Mouse (Mus musculus) heart, postnatal 0 days (tissue): ENCODE measurements around the gene Gm37240. TPM values are rescaled to one million over a fixed set of nuclear protein-coding genes. Genes with fewer than 3 reads are reported as not detected.
A peak's percentile ranks its signal among the peaks of the same experiment; 100 is the strongest.

Experiments used
- ATAC-seq: fragments of 200-750 bp; cut with Nextera tagmentation; 2 replicates; pipeline ENCODE4 v1.8.0; 2017; ENCODE audit warnings: low read depth, moderate number of reproducible peaks, moderate library complexity; ENCODE audit not compliant: insufficient read depth
- DNase-seq: peaks from one replicate; pipeline ENCODE4 v3.0.0-alpha.2; 2016; ENCODE audit warnings: low spot score
- H3K27ac ChIP-seq: fragments of 300-500 bp; sonication (generic); 2 replicates; pipeline ENCODE4 v1.5.1; 2014; ENCODE audit warnings: low read depth, mild to moderate bottlenecking
- H3K27me3 ChIP-seq: fragments of 300-500 bp; sonication (generic); 2 replicates; pipeline ENCODE4 v1.6.1; 2014; ENCODE audit warnings: low read length, mixed read lengths; ENCODE audit not compliant: control insufficient read depth, insufficient read depth
- H3K36me3 ChIP-seq: fragments of 300-500 bp; sonication (generic); replicated peaks from 2 replicates; pipeline ENCODE4 v1.6.1; 2014; ENCODE audit warnings: low read length, mixed read lengths; ENCODE audit not compliant: control insufficient read depth, insufficient read depth
- H3K4me1 ChIP-seq: fragments of 300-500 bp; sonication (generic); 2 replicates; pipeline ENCODE4 v1.6.1; 2014; ENCODE audit warnings: antibody characterized with exemption; ENCODE audit not compliant: control insufficient read depth, insufficient read depth
- H3K4me2 ChIP-seq: fragments of 300-500 bp; sonication (generic); 2 replicates; pipeline ENCODE4 v1.6.1; 2014; ENCODE audit warnings: low read depth, mild to moderate bottlenecking, low read length, moderate library complexity
- H3K4me3 ChIP-seq: fragments of 300-500 bp; sonication (generic); 2 replicates; pipeline ENCODE4 v1.5.1; 2014; ENCODE audit warnings: low read depth, low read length
- H3K9ac ChIP-seq: fragments of 300-500 bp; sonication (generic); replicated peaks from 2 replicates; pipeline ENCODE4 v1.6.1; 2014; ENCODE audit warnings: low read depth, low read length, mixed read lengths
- H3K9me3 ChIP-seq: fragments of 300-500 bp; sonication (generic); replicated peaks from 2 replicates; pipeline ENCODE4 v1.6.1; 2016; ENCODE audit warnings: low read length; ENCODE audit not compliant: control insufficient read depth
- CTCF ChIP-seq: IDR thresholded peaks from 2 replicates; pipeline ENCODE4 v1.5.1; 2016; ENCODE audit warnings: antibody characterized with exemption, control low read depth, low read depth
- EP300 ChIP-seq: IDR thresholded peaks from 2 replicates; pipeline ENCODE4 v1.6.1; 2016; ENCODE audit warnings: antibody characterized with exemption, low read depth
- WGBS: fragments of 180-500 bp; shearing (Covaris S2); extraction: QIAGEN DNeasy Blood & Tissue Kit; methylation state at CpG from one replicate; pipeline ENCODE4 v1.1.7; 2014; 5-methylcytosine and 5-hydroxymethylcytosine counted together
- polyA plus RNA-seq: library from polyadenylated mRNA; unstranded; fragments of >200 nt; fragmentation: Nextera tagmentation; extraction: Ambion mirVana; gene quantifications from 2 replicates; pipeline ENCODE4 v1.2.1, GENCODE M21; 2015
- total RNA-seq: library from RNA; depleted of rRNA; stranded (reverse); fragments of >200 nt; gene quantifications from 2 replicates; pipeline ENCODE4 v1.2.3, GENCODE M21; 2014; ENCODE audit warnings: low replicate concordance

Gene Gm37240
- total and polyA plus RNA-seq, 2 experiments from 2014 or later = 21.7 to 72.1 TPM

DNA sequence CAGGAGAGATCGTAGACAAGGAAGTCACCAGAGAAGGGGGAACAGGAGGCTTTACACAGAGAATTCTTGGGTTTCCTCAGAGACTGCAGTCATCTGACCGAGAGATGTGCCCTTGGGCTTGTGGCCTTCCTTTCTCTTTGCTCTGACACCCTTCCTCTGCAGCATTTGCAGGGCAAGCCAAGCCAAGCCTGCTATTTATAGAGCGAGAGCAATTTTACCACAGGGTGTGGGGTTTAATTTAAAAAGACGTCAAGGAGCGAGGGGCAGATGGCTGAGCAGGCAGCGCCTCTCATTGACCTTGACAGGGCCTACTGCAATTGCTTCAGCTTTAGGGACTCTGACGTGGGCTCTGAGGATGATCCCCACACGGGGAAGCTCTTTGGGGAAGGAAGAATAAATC lies 368.6 kb downstream of the Gm37240 start:
- no peak overlapping the region for H3K4me3 ChIP-seq
- no peak overlapping the region for H3K4me2 ChIP-seq
- no peaks in the 10 kb centered on the region for H3K9me3 ChIP-seq
- H3K27ac ChIP-seq = peak overlapping the region; percentile 96
- H3K27me3 ChIP-seq = no peaks in the 10 kb centered on the region
- TF ChIP-seq CTCF (no peak), EP300 (no peak)
- peaks cover 24% of the 10 kb centered on the region for H3K4me1 ChIP-seq
- no peak overlapping the region for H3K9ac ChIP-seq
- ATAC-seq = peak; percentile 78
- WGBS = 27% methylated on average over 8 of the region's 8 CpGs
- DNase-seq = peak; percentile 80
- H3K36me3 ChIP-seq = no peaks in the 10 kb centered on the region

GRCm38 (mm10) chr3:85518072-85518471 lies 369.2 kb downstream of the Gm37240 start:
- H3K4me2 ChIP-seq = no peak overlapping the region
- peaks cover 21% of the 10 kb centered on the region; the same call in 1 of the 2 replicates for H3K4me1 ChIP-seq
- no peaks in the 10 kb centered on the region for H3K9me3 ChIP-seq
- ATAC-seq (peak; percentile 91), DNase-seq (peak; percentile 88)
- TF ChIP-seq EP300 (peak; percentile 92), CTCF (no peak)
- no peaks in the 10 kb centered on the region for H3K27me3 ChIP-seq
- H3K9ac ChIP-seq = no peak overlapping the region
- no peak overlapping the region for H3K4me3 ChIP-seq
- WGBS = 17% methylated on average over 1 of the region's 1 CpGs
- no peaks in the 10 kb centered on the region for H3K36me3 ChIP-seq
- peak overlapping the region; percentile 96 for H3K27ac ChIP-seq

DNA sequence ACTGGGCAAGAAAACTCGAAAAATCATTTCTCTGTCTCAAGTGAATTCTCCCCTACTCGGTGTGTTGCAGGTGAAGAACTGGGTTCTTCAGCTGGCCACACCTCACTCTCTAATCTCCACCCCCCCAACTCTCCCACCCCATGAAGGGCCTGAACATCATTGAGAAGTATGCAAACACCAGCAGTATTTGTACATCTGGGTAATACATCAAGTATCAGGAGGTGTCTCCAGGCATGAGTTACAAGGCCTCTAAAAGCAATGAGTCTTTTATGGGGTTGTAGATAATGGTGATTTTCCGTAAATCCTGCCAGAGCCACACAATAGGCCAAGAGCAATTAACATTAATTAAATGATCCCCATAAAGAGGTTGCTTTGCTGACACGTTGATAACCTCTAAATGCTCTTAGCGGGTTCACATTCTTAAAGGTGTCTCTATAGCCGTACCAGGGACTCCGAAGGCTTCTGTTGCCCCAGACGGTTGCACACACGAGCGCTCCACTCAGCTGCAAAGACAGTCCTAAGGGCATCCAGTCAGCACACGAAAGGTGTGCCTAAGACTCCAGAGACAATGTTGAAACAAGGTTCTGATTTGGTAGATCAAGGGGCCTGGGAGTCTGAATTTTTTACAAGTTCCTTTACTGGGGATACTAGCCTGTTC lies 370.4 kb downstream of the Gm37240 start:
- Histone ChIP-seq H3K9me3 (peaks cover 4% of the 10 kb centered on the region; the same call in 1 of the 2 replicates), H3K4me3 (no peak overlapping the region), H3K36me3 (no peaks in the 10 kb centered on the region), H3K4me2 (no peak overlapping the region), H3K27ac (peak overlapping the region; percentile 96; the same call in 1 of the 2 replicates), H3K9ac (no peak overlapping the region), H3K27me3 (no peaks in the 10 kb centered on the region), H3K4me1 (peaks cover 21% of the 10 kb centered on the region; the same call in 1 of the 2 replicates)
- no peak for DNase-seq
- no peak for TF ChIP-seq EP300
- TF ChIP-seq CTCF = no peak
- 77% methylated on average over 11 of the region's 11 CpGs for WGBS
- ATAC-seq = no peak

GRCm38 (mm10) chr3:85514700-85515099 lies 372.6 kb downstream of the Gm37240 start:
- Histone ChIP-seq H3K4me1 (peaks cover 21% of the 10 kb centered on the region; the same call in 1 of the 2 replicates), H3K4me3 (no peak overlapping the region), H3K27me3 (no peaks in the 10 kb centered on the region), H3K9ac (no peak overlapping the region), H3K27ac (peak overlapping the region; percentile 28; the same call in 1 of the 2 replicates), H3K36me3 (no peaks in the 10 kb centered on the region), H3K9me3 (peaks cover 4% of the 10 kb centered on the region; the same call in 1 of the 2 replicates), H3K4me2 (no peak overlapping the region)
- 31% methylated on average over 11 of the region's 11 CpGs for WGBS
- peak; percentile 17; the same call in 1 of the 2 replicates for ATAC-seq
- DNase-seq = peak; percentile 38
- TF ChIP-seq CTCF (no peak), EP300 (no peak)

- Histone ChIP-seq H3K4me1 (no peaks in the 10 kb centered on the region), H3K4me3 (no peak overlapping the region), H3K9me3 (peaks cover 4% of the 10 kb centered on the region; the same call in 1 of the 2 replicates), H3K4me2 (no peak overlapping the region), H3K27ac (no peak overlapping the region), H3K27me3 (no peaks in the 10 kb centered on the region), H3K36me3 (no peaks in the 10 kb centered on the region), H3K9ac (no peak overlapping the region)
- DNase-seq = no peak
- ATAC-seq = no peak
- no peak for TF ChIP-seq EP300
- WGBS = 80% methylated on average over 5 of the region's 5 CpGs
Measured at GRCm38 (mm10) chr3:85508717-85509279, 378.5 kb downstream of the Gm37240 start.
